Mouse (Mus musculus) liver, embryonic 12.5 days (tissue): Measurements from ENCODE around the gene Lepr. TPM values are rescaled to one million over a fixed set of nuclear protein-coding genes. Genes with fewer than 3 reads are reported as not detected.
A peak's percentile ranks its signal among the peaks of the same experiment; 100 is the strongest.

Experiments used
- ATAC-seq: fragments of 200-750 bp; cut with Nextera tagmentation; 2 replicates; pipeline ENCODE4 v1.8.0; 2017; ENCODE audit warnings: moderate number of reproducible peaks, mild to moderate bottlenecking, moderate library complexity
- H3K27ac ChIP-seq: fragments of 300-500 bp; sonication (generic); 2 replicates; pipeline ENCODE4 v1.5.1; 2016; ENCODE audit warnings: mild to moderate bottlenecking
- H3K27me3 ChIP-seq: fragments of 300-500 bp; sonication (generic); replicated peaks from 2 replicates; pipeline ENCODE4 v1.6.1; 2016; ENCODE audit warnings: mild to moderate bottlenecking, moderate library complexity
- H3K36me3 ChIP-seq: fragments of 300-500 bp; sonication (generic); 2 replicates; pipeline ENCODE4 v1.6.1; 2016; ENCODE audit warnings: mild to moderate bottlenecking, moderate library complexity
- H3K4me1 ChIP-seq: fragments of 300-500 bp; sonication (generic); 2 replicates; pipeline ENCODE4 v1.6.1; 2016
- H3K4me2 ChIP-seq: fragments of 300-500 bp; sonication (generic); 2 replicates; pipeline ENCODE4 v1.6.1; 2016; ENCODE audit warnings: mild to moderate bottlenecking, moderate library complexity
- H3K4me3 ChIP-seq: fragments of 300-500 bp; sonication (generic); 2 replicates; pipeline ENCODE4 v1.5.1; 2016; ENCODE audit warnings: mild to moderate bottlenecking, moderate library complexity
- H3K9ac ChIP-seq: fragments of 300-500 bp; sonication (generic); 2 replicates; pipeline ENCODE4 v1.6.1; 2016; ENCODE audit warnings: mild to moderate bottlenecking, moderate library complexity
- H3K9me3 ChIP-seq: fragments of 300-500 bp; sonication (generic); replicated peaks from 2 replicates; pipeline ENCODE4 v1.6.1; 2016; ENCODE audit warnings: mild to moderate bottlenecking, moderate library complexity
- WGBS: fragments of 180-500 bp; shearing (Covaris S2); methylation state at CpG from one replicate; pipeline ENCODE4 v1.1.7; 2016; ENCODE audit not compliant: insufficient replicate concordance; 5-methylcytosine and 5-hydroxymethylcytosine counted together
- polyA plus RNA-seq: library from polyadenylated mRNA; unstranded; fragments of >200 nt; fragmentation: Nextera tagmentation; extraction: Ambion mirVana; gene quantifications from 2 replicates; pipeline ENCODE4 v1.2.1, GENCODE M21; 2016

Gene Lepr
- polyA plus RNA-seq, result 0.61 and 0.69 TPM in 2 replicates

- H3K36me3 ChIP-seq, result no peaks in the 10 kb centered on the region
- H3K27ac ChIP-seq, result no peak within 1 kb of the TSS
- H3K4me1 ChIP-seq, result no peaks in the 10 kb centered on the region
- H3K9me3 ChIP-seq, result no peaks in the 10 kb centered on the region
- ATAC-seq, result no peak
- peak within 1 kb of the TSS; percentile 57 for H3K4me2 ChIP-seq
- WGBS, result 2% methylated on average over 50 of the region's 50 CpGs
- no peak within 1 kb of the TSS for H3K9ac ChIP-seq
- H3K27me3 ChIP-seq, result peaks cover 25% of the 10 kb centered on the region
- H3K4me3 ChIP-seq, result peak within 1 kb of the TSS; percentile 39
Measured at GRCm38 (mm10) chr4:101717367-101718121, at the start of gene Lepr. Gene Lepr, plus strand, starts transcription at chr4:101717404.

DNA sequence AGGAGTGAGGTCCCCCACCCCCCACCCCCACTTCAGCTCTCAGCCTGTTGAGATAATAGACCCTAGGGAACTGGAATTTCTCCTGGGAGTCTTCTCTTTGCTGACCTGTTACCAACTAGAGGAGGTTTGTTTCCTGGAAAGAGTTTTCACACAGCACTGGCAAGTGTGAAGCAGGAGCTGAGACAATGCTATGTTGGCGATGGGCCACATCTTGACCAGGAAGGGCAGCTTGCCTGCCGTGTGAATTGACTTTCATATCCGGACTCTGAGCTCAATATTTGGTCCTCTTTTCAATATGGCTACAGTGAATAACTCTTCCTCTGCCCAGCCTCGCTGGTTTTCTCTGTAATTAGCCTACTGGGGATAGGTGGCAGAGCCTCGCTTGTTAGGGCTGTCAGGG, 48.0 kb upstream of the Lepr start:
- H3K27ac ChIP-seq, result no peak overlapping the region
- ATAC-seq, result no peak
- 57% methylated on average over 5 of the region's 5 CpGs for WGBS

DNA sequence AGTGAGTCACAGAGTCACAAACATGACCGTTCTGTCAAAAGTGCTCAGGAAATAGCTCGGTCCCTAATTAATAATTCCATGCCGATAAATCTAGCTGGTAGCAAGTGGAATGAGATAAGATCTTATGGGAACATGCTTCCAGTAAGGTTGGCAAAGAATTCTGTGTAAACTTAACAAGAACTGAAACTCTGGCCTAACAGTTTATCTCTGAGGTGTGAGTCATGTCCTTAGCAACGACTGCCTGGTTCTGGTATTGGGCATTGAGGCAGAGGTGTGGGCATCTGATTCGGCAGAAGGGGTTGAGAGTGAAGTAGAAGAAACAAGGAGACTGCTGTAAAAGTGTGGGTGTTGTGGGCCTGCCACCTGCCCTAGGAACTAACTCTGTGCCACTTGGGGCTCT, 47.4 kb upstream of the Lepr start:
- Histone ChIP-seq H3K4me3 (no peak overlapping the region), H3K36me3 (no peaks in the 10 kb centered on the region), H3K4me1 (no peaks in the 10 kb centered on the region), H3K27ac (no peak overlapping the region), H3K27me3 (no peaks in the 10 kb centered on the region), H3K9me3 (no peaks in the 10 kb centered on the region), H3K9ac (no peak overlapping the region), H3K4me2 (no peak overlapping the region)
- WGBS, result 77% methylated on average over 5 of the region's 5 CpGs
- ATAC-seq, result no peak

More for the DNA sequence above, 48.0 kb upstream of the Lepr start:
- Histone ChIP-seq H3K4me3 (no peak overlapping the region), H3K4me2 (no peak overlapping the region), H3K4me1 (no peaks in the 10 kb centered on the region), H3K9me3 (no peaks in the 10 kb centered on the region), H3K27me3 (no peaks in the 10 kb centered on the region), H3K36me3 (no peaks in the 10 kb centered on the region; the same call in 1 of the 2 replicates), H3K9ac (no peak overlapping the region)

DNA sequence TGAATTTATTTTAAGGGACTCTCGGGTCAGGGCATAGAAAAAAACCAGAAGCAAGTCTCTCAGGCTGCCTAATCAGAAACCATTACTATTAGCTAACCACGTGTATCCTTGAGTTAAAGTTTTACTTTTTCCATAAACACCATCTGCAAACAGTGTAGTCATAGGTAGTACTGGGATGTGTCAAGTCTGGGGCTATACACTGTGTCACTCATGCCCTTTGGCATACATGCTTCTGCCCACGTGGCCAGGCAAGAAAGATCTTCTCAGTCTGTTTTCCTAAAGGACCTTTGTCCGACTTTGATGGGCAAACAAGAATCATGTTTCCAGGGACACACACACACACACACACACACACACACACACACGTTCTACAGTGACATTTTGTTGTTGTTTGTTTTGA, 42.4 kb upstream of the Lepr start:
- H3K27ac ChIP-seq, result no peak overlapping the region
- no peak overlapping the region for H3K4me2 ChIP-seq
- H3K9ac ChIP-seq, result no peak overlapping the region
- no peaks in the 10 kb centered on the region for H3K36me3 ChIP-seq
- 49% methylated on average over 5 of the region's 5 CpGs for WGBS
- H3K4me3 ChIP-seq, result no peak overlapping the region
- ATAC-seq, result peak; percentile 59; the same call in 1 of the 2 replicates
- no peaks in the 10 kb centered on the region for H3K9me3 ChIP-seq
- H3K4me1 ChIP-seq, result no peaks in the 10 kb centered on the region
- H3K27me3 ChIP-seq, result no peaks in the 10 kb centered on the region

- Histone ChIP-seq H3K4me3 (no peak overlapping the region), H3K27me3 (no peaks in the 10 kb centered on the region), H3K36me3 (no peaks in the 10 kb centered on the region), H3K4me1 (no peaks in the 10 kb centered on the region), H3K9me3 (no peaks in the 10 kb centered on the region), H3K27ac (no peak overlapping the region), H3K4me2 (no peak overlapping the region), H3K9ac (no peak overlapping the region)
- 51% methylated on average over 4 of the region's 4 CpGs for WGBS
- no peak for ATAC-seq
Measured at GRCm38 (mm10) chr4:101675726-101676125, 41.5 kb upstream of the Lepr start.

GRCm38 (mm10) chr4:101682620-101683019, 34.6 kb upstream of the Lepr start:
- no peaks in the 10 kb centered on the region for H3K4me1 ChIP-seq
- ATAC-seq, result no peak
- H3K9me3 ChIP-seq, result no peaks in the 10 kb centered on the region
- no peak overlapping the region for H3K27ac ChIP-seq
- H3K27me3 ChIP-seq, result no peaks in the 10 kb centered on the region
- WGBS, result 70% methylated on average over 4 of the region's 4 CpGs
- no peak overlapping the region for H3K4me3 ChIP-seq
- H3K9ac ChIP-seq, result no peak overlapping the region
- no peaks in the 10 kb centered on the region for H3K36me3 ChIP-seq
- no peak overlapping the region for H3K4me2 ChIP-seq

- no peaks in the 10 kb centered on the region for H3K4me1 ChIP-seq
- H3K4me3 ChIP-seq, result no peak overlapping the region
- no peaks in the 10 kb centered on the region for H3K27me3 ChIP-seq
- H3K27ac ChIP-seq, result no peak overlapping the region
- no peak for ATAC-seq
- no peak overlapping the region for H3K4me2 ChIP-seq
- no peaks in the 10 kb centered on the region for H3K36me3 ChIP-seq
- H3K9ac ChIP-seq, result no peak overlapping the region
- 58% methylated on average over 3 of the region's 3 CpGs for WGBS
- no peaks in the 10 kb centered on the region for H3K9me3 ChIP-seq
Measured at GRCm38 (mm10) chr4:101683086-101683485, 34.1 kb upstream of the Lepr start.

GRCm38 (mm10) chr4:101684821-101685220, 32.4 kb upstream of the Lepr start:
- WGBS, result 56% methylated on average over 3 of the region's 3 CpGs
- H3K4me3 ChIP-seq, result no peak overlapping the region

DNA sequence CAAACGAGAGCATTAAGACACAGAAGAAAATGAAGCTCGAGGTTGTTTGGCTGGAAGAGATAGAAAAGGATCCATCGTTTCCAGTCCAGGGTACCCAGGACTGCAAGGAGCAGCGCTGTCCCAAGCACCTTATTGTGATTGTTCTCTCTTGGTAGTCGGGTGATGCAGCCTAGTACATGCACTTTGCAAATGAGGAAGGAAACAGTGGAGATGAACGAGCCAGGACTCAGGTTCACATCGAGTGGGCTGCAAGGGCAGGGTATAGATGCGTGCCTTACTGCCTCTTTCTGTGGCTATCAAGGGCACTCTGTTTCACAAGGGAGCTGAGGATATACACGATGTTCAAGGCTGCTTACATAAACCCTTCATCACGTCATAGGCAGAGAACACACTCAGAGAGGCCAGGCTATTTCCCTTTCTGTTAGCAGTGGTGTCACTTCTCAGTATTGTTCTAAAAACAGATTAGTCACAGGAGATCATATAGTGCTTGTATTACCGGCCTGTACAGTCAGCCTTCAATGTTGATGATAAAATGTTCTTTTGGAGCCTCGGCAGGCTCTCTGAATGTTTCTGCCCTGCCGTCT, 30.9 kb upstream of the Lepr start:
- no peak overlapping the region for H3K4me3 ChIP-seq
- H3K4me2 ChIP-seq, result no peak overlapping the region
- H3K27me3 ChIP-seq, result no peaks in the 10 kb centered on the region
- no peaks in the 10 kb centered on the region for H3K4me1 ChIP-seq
- H3K27ac ChIP-seq, result no peak overlapping the region
- no peak overlapping the region for H3K9ac ChIP-seq
- no peaks in the 10 kb centered on the region for H3K36me3 ChIP-seq
- no peaks in the 10 kb centered on the region for H3K9me3 ChIP-seq
- ATAC-seq, result no peak
- WGBS, result 50% methylated on average over 13 of the region's 13 CpGs

More at GRCm38 (mm10) chr4:101684821-101685220, 32.4 kb upstream of the Lepr start:
- ATAC-seq, result no peak
- Histone ChIP-seq H3K4me2 (no peak overlapping the region), H3K27me3 (no peaks in the 10 kb centered on the region), H3K27ac (no peak overlapping the region), H3K9ac (no peak overlapping the region), H3K4me1 (no peaks in the 10 kb centered on the region), H3K9me3 (no peaks in the 10 kb centered on the region), H3K36me3 (no peaks in the 10 kb centered on the region)

DNA sequence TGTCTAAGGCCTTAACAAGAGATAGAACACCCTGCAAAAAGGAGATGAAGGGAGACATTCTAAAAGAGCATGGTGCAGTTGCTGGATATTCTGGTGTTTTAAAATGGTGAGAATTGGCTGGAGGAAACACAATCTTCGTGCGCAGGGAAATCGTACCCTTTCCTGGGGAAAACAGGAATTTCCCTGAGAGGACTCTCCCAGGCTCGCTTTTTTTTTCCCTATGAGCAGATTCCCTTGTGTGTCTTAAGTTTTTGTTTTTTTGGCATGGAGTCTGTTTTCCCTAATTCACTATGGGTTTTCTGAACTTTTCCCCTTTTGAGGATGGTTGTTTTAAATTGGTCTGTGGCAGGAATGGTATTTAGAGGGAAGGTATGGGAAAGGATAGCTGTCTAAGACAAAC, 28.0 kb upstream of the Lepr start:
- no peak overlapping the region for H3K27ac ChIP-seq
- no peak overlapping the region for H3K4me2 ChIP-seq
- no peaks in the 10 kb centered on the region for H3K9me3 ChIP-seq
- no peak for ATAC-seq
- no peaks in the 10 kb centered on the region for H3K4me1 ChIP-seq
- H3K9ac ChIP-seq, result no peak overlapping the region
- no peaks in the 10 kb centered on the region for H3K27me3 ChIP-seq
- WGBS, result 61% methylated on average over 4 of the region's 4 CpGs
- no peak overlapping the region for H3K4me3 ChIP-seq
- no peaks in the 10 kb centered on the region for H3K36me3 ChIP-seq

DNA sequence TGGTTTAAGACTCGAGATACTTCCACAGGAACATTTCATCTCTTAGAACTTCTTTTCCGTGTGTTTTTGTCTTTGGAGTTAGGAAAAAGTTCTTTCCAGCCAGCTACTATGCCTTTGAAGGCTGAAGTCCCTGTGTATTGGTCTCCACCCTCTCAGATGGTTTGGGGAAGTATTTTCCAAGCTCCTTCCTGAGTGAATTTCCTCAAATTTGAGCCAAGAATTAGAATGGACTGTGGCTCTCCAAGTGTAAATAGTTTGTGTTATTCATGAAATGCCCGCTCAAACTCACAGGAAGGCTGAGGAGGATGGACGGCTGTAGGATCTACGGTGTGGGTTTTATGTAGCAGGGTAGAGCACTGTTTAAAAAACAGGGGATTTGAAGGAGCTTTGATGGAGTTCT, 27.6 kb upstream of the Lepr start:
- 59% methylated on average over 5 of the region's 5 CpGs for WGBS

DNA sequence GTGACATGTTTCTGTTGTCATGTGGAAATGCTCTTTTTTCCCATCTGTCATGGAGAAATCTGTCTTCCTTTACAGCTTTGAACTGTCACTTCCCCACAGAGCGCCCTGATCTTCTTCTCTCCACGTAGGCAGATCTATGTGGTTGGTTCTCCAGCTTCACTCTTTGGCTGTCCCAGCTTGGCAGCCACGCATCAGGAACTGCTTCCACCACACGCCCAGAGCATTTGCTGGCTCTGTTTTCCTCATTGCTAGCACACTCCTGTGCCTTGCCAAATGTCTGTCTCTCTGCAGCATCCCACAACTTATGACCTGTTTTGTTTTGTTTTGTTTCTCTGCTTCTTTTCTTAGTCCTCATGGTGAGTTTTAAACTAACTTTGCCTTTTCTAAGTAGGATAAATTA, 24.3 kb upstream of the Lepr start:
- H3K36me3 ChIP-seq, result no peaks in the 10 kb centered on the region
- ATAC-seq, result no peak
- H3K4me2 ChIP-seq, result no peak overlapping the region
- no peak overlapping the region for H3K27ac ChIP-seq
- H3K9me3 ChIP-seq, result no peaks in the 10 kb centered on the region
- no peak overlapping the region for H3K4me3 ChIP-seq
- H3K27me3 ChIP-seq, result no peaks in the 10 kb centered on the region
- 43% methylated on average over 4 of the region's 4 CpGs for WGBS
- no peaks in the 10 kb centered on the region for H3K4me1 ChIP-seq
- no peak overlapping the region for H3K9ac ChIP-seq

More for the DNA sequence above, 27.6 kb upstream of the Lepr start:
- Histone ChIP-seq H3K9ac (no peak overlapping the region), H3K27me3 (no peaks in the 10 kb centered on the region), H3K4me3 (no peak overlapping the region), H3K4me2 (no peak overlapping the region), H3K9me3 (no peaks in the 10 kb centered on the region), H3K27ac (no peak overlapping the region), H3K36me3 (no peaks in the 10 kb centered on the region), H3K4me1 (no peaks in the 10 kb centered on the region)
- no peak for ATAC-seq
